Mouse (Mus musculus): ENCODE results near the gene Ankrd52. TPM values are rescaled to one million over a fixed set of nuclear protein-coding genes. Genes with fewer than 3 reads are reported as not detected.

The Ankrd52 gene
- polyA plus RNA-seq, 1 experiment from 2014 or later: 12.1 TPM

DNA sequence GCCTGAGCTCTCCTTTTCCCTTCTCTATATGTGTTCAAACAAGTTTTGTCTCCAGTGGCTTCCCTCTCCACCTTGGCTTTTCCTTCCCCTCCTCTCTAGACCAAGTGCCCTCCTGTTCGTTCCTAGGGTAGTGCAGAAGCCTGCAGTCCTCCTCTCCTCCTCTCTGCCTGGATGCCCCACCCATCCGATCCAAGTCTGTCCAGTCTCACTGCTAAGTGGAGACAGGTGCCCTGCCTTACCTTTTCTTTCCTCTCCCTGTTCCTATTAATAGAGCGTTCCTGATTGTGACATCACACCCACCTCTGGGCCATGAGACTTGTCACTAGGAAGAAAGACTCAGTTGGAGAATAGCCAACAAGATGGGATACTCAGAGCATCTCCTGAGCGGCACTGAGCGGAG lies 37.9 kb downstream of the Ankrd52 start:
- Histone ChIP-seq H3K36me3 (ENCODE audit: control insufficient read depth, insufficient read depth, low read length) (peaks cover 24% of the 10 kb centered on the region), H3K4me3 (ENCODE audit: low read length) (no peak overlapping the region), H3K9me3 (ENCODE audit: control insufficient read depth, low read length) (no peaks in the 10 kb centered on the region), H3K4me1 (ENCODE audit: control insufficient read depth, insufficient read depth, low read depth, low read length) (peaks cover 29% of the 10 kb centered on the region), H3K27me3 (replicated peaks; ENCODE audit: control insufficient read depth, insufficient read depth, low read length) (no peaks in the 10 kb centered on the region), H3K4me2 (ENCODE audit: low read length) (no peak overlapping the region), H3K9ac (ENCODE audit: low read depth, low read length) (no peak overlapping the region), H3K27ac (ENCODE audit: low read depth, low read length) (no peak overlapping the region)
- no peak for ATAC-seq
- WGBS: 96% methylated on average over 5 of the region's 5 CpGs

DNA sequence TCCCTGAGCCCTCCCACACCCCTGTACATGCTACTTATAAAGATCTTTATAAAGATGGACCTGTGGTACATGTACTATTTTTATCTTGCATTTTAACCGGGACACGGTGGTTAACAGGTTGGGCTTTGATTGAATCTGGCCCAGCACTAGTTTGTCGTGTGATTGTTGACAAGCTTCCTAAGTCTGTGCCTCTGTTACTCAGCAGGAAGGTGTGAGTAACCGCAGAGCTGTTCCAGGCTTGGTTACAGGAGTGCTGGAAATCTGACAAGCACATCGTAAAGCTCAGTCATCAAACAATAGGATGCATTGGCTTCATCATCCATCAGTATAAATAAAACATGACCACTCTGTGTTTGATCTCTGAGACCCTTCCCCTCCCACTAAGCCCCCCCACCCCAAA lies 45.5 kb downstream of the Ankrd52 start:
- Histone ChIP-seq H3K36me3 (ENCODE audit: control insufficient read depth, insufficient read depth, low read length) (peaks cover 26% of the 10 kb centered on the region), H3K27ac (ENCODE audit: low read depth, low read length) (no peak overlapping the region), H3K9ac (ENCODE audit: low read depth, low read length) (no peak overlapping the region), H3K4me1 (ENCODE audit: control insufficient read depth, insufficient read depth, low read depth, low read length) (no peaks in the 10 kb centered on the region), H3K27me3 (replicated peaks; ENCODE audit: control insufficient read depth, insufficient read depth, low read length) (no peaks in the 10 kb centered on the region), H3K4me2 (ENCODE audit: low read length) (no peak overlapping the region), H3K9me3 (ENCODE audit: control insufficient read depth, low read length) (no peaks in the 10 kb centered on the region), H3K4me3 (ENCODE audit: low read length) (no peak overlapping the region)
- 73% methylated on average over 5 of the region's 5 CpGs for WGBS
- no peak for ATAC-seq

DNA sequence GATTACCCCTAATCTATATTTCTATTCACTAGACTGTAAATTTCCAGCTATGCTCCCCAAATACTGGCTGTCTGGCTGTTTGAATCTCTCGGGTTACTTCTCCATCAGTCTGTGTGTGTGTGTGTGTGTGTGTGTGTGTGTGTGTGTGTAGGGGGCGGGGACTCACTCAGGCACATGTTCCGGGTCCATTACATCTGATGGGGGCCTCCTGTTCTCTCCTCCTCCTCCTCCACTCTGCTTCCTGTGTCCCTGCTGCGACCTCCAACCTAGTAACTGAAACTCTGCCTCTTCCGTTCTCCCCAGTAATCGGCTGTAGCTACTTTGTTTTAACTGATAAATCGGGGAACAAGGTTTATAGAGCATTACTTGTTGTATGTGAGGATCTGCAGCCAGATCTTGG lies 47.7 kb downstream of the Ankrd52 start:
- no peak overlapping the region for H3K4me2 ChIP-seq (ENCODE audit: low read length)
- 70% methylated on average over 7 of the region's 7 CpGs for WGBS
- no peak overlapping the region for H3K9ac ChIP-seq (ENCODE audit: low read depth, low read length)
- ATAC-seq: no peak
- H3K9me3 ChIP-seq (ENCODE audit: control insufficient read depth, low read length): no peaks in the 10 kb centered on the region
- H3K4me1 ChIP-seq (ENCODE audit: control insufficient read depth, insufficient read depth, low read depth, low read length): no peaks in the 10 kb centered on the region
- no peaks in the 10 kb centered on the region for H3K27me3 ChIP-seq (replicated peaks; ENCODE audit: control insufficient read depth, insufficient read depth, low read length)
- H3K36me3 ChIP-seq (ENCODE audit: control insufficient read depth, insufficient read depth, low read length): peaks cover 29% of the 10 kb centered on the region
- no peak overlapping the region for H3K27ac ChIP-seq (ENCODE audit: low read depth, low read length)
- no peak overlapping the region for H3K4me3 ChIP-seq (ENCODE audit: low read length)

DNA sequence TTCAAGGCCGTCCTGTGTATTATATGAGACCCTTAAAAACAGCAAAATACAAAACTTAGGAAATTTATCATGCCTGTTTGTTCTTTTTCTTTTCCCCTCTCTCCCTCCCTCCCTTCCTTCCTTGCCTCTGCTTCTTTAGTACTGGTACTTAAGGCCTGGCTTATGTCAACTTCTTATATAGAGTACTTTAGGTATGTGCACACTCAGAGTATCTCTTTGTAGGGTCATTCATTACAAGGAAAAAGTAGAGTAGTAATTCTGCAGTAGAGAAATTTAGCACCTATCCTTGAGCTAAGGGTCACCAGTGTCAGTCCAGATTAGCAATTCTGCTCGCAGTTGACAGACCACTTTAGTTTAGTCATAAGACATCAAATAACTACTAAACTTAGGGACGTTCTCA lies 48.3 kb downstream of the Ankrd52 start:
- no peaks in the 10 kb centered on the region for H3K4me1 ChIP-seq (ENCODE audit: control insufficient read depth, insufficient read depth, low read depth, low read length)
- no peak for ATAC-seq
- H3K36me3 ChIP-seq (ENCODE audit: control insufficient read depth, insufficient read depth, low read length): peaks cover 26% of the 10 kb centered on the region
- H3K4me2 ChIP-seq (ENCODE audit: low read length): no peak overlapping the region
- no peaks in the 10 kb centered on the region for H3K9me3 ChIP-seq (ENCODE audit: control insufficient read depth, low read length)
- no peak overlapping the region for H3K27ac ChIP-seq (ENCODE audit: low read depth, low read length)
- no peak overlapping the region for H3K4me3 ChIP-seq (ENCODE audit: low read length)
- no peaks in the 10 kb centered on the region for H3K27me3 ChIP-seq (replicated peaks; ENCODE audit: control insufficient read depth, insufficient read depth, low read length)
- WGBS: 94% methylated on average over 3 of the region's 3 CpGs
- no peak overlapping the region for H3K9ac ChIP-seq (ENCODE audit: low read depth, low read length)

DNA sequence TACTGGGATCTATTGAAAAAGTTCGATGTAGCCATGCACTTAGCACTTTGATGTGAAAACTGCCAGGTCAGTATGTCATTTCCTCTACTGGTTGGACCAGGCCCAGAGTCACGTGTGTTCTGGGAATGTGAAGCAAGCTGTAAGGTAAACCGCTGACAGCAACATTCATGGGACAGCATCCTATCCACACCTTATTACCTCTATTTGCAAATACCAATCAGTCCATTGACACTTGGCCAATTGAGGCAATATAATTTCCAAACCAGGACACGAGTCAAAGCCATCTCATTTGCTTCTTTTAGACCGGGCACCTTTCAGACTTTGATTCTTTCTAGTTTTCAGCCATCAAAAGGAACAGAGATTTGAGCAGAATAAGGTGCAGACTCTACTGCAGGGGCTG lies 52.1 kb downstream of the Ankrd52 start:
- WGBS: 94% methylated on average over 5 of the region's 5 CpGs
- no peak overlapping the region for H3K4me3 ChIP-seq (ENCODE audit: low read length)
- H3K4me2 ChIP-seq (ENCODE audit: low read length): no peak overlapping the region
- no peaks in the 10 kb centered on the region for H3K9me3 ChIP-seq (ENCODE audit: control insufficient read depth, low read length)
- H3K4me1 ChIP-seq (ENCODE audit: control insufficient read depth, insufficient read depth, low read depth, low read length): no peaks in the 10 kb centered on the region
- peaks cover 13% of the 10 kb centered on the region for H3K36me3 ChIP-seq (ENCODE audit: control insufficient read depth, insufficient read depth, low read length)
- no peaks in the 10 kb centered on the region for H3K27me3 ChIP-seq (replicated peaks; ENCODE audit: control insufficient read depth, insufficient read depth, low read length)
- no peak overlapping the region for H3K9ac ChIP-seq (ENCODE audit: low read depth, low read length)
- H3K27ac ChIP-seq (ENCODE audit: low read depth, low read length): no peak overlapping the region
- no peak for ATAC-seq

DNA sequence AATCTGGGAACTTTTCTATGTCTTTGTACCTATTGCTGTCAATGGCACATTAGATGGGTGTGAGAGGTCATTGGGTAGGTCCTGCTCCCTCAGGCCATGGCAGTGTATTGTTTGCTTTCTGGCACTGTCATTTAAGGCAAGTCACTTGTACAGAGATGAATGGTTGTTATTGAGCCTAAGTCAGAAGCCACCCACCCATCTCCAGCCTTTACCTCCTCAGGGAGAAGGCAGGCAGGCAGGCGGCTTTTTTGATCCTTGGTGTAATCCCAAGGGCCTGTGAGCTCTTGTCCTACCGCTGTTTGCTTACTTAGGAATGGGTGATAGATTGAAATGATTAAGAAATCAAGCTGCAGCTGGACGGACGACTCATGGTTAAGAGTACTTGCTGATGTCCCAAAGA lies 52.5 kb downstream of the Ankrd52 start:
- Histone ChIP-seq H3K27ac (ENCODE audit: low read depth, low read length) (no peak overlapping the region), H3K27me3 (replicated peaks; ENCODE audit: control insufficient read depth, insufficient read depth, low read length) (no peaks in the 10 kb centered on the region), H3K4me2 (ENCODE audit: low read length) (no peak overlapping the region), H3K9ac (ENCODE audit: low read depth, low read length) (no peak overlapping the region), H3K4me1 (ENCODE audit: control insufficient read depth, insufficient read depth, low read depth, low read length) (no peaks in the 10 kb centered on the region), H3K36me3 (ENCODE audit: control insufficient read depth, insufficient read depth, low read length) (peaks cover 13% of the 10 kb centered on the region), H3K9me3 (ENCODE audit: control insufficient read depth, low read length) (no peaks in the 10 kb centered on the region), H3K4me3 (ENCODE audit: low read length) (no peak overlapping the region)
- 89% methylated on average over 4 of the region's 4 CpGs for WGBS
- ATAC-seq: no peak

DNA sequence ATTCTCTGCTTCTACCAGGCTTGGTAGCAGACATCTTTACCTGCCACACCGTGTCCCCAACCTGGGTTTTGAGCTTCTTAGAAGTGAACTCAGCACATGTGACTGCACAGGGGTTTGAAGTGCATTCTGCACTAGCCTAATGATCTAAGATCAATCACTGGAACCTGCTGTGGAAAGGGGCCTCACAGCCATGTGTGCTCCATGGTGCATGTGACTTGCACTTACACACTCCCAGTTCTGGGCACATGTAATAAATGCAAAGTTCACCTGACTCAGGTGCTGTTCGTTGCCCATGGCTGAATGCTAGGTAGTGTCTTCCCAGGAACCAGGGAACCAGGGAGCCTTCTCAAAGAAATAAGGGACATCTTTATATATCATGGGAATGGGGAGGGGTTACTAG lies 56.5 kb downstream of the Ankrd52 start:
- 98% methylated on average over 2 of the region's 2 CpGs for WGBS
- Histone ChIP-seq H3K36me3 (ENCODE audit: control insufficient read depth, insufficient read depth, low read length) (peaks cover 40% of the 10 kb centered on the region), H3K27ac (ENCODE audit: low read depth, low read length) (no peak overlapping the region), H3K4me1 (ENCODE audit: control insufficient read depth, insufficient read depth, low read depth, low read length) (no peaks in the 10 kb centered on the region; the same call in 1 of the 2 replicates), H3K9me3 (ENCODE audit: control insufficient read depth, low read length) (no peaks in the 10 kb centered on the region), H3K4me3 (ENCODE audit: low read length) (no peak overlapping the region), H3K9ac (ENCODE audit: low read depth, low read length) (no peak overlapping the region), H3K27me3 (replicated peaks; ENCODE audit: control insufficient read depth, insufficient read depth, low read length) (no peaks in the 10 kb centered on the region), H3K4me2 (ENCODE audit: low read length) (no peak overlapping the region)
- no peak for ATAC-seq

DNA sequence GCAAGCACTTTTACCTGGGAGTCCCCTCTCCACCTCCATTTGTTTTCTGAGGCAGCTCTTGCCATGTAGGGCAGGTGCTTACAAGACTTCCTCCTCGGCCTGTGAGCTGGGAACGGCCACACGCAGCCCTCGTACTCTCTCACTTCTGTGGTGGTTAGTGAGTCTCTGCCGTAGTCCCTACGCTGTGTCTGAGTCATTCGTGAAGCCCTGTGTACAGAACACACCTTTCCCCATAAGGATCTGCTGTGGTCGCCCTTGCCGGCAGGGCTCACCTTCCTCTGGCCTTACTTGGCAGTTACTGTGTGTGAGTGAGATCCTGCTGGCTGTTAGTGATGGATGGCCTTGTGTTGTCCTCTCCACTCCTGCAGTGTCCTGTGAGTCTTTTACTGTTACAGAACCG lies 57.8 kb downstream of the Ankrd52 start:
- 86% methylated on average over 10 of the region's 10 CpGs for WGBS
- H3K36me3 ChIP-seq (ENCODE audit: control insufficient read depth, insufficient read depth, low read length): peaks cover 37% of the 10 kb centered on the region
- H3K4me1 ChIP-seq (ENCODE audit: control insufficient read depth, insufficient read depth, low read depth, low read length): no peaks in the 10 kb centered on the region; the same call in 1 of the 2 replicates
- no peak overlapping the region for H3K27ac ChIP-seq (ENCODE audit: low read depth, low read length)
- H3K27me3 ChIP-seq (replicated peaks; ENCODE audit: control insufficient read depth, insufficient read depth, low read length): no peaks in the 10 kb centered on the region
- no peak overlapping the region for H3K4me2 ChIP-seq (ENCODE audit: low read length)
- H3K9ac ChIP-seq (ENCODE audit: low read depth, low read length): no peak overlapping the region
- no peak for ATAC-seq
- H3K9me3 ChIP-seq (ENCODE audit: control insufficient read depth, low read length): no peaks in the 10 kb centered on the region
- no peak overlapping the region for H3K4me3 ChIP-seq (ENCODE audit: low read length)

DNA sequence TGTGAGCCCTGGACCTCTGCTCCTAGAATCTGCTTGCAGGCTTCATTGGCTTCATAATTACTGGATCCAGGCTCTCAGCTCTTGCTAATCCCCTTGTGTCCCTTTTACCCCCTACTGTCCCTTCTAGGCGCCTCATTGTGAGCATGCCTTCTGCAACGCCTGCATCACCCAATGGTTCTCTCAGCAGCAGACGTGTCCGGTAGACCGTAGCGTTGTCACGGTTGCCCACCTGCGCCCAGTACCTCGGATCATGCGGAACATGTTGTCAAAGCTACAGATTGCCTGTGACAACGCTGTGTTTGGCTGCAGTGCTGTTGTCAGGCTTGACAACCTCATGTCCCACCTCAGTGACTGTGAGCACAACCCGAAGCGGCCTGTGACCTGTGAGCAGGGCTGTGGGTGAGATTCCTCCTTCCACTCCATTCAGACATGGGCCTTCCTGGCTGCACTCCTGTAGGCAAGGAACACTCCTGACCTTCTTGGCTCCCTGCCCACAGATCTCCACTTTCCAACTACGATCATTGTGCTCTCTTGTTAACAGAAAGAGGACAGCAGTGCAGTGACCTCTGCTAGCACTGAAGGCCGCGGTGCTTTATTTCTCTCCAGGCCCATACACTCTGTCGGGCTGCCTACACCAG lies 58.4 kb downstream of the Ankrd52 start:
- Histone ChIP-seq H3K9ac (ENCODE audit: low read depth, low read length) (no peak overlapping the region), H3K27ac (ENCODE audit: low read depth, low read length) (0 out of 2 replicates have a peak overlapping the region, but pooled peaks have one; percentile 4), H3K4me3 (ENCODE audit: low read length) (no peak overlapping the region), H3K4me2 (ENCODE audit: low read length) (no peak overlapping the region), H3K27me3 (replicated peaks; ENCODE audit: control insufficient read depth, insufficient read depth, low read length) (no peaks in the 10 kb centered on the region), H3K4me1 (ENCODE audit: control insufficient read depth, insufficient read depth, low read depth, low read length) (no peaks in the 10 kb centered on the region; the same call in 1 of the 2 replicates), H3K36me3 (ENCODE audit: control insufficient read depth, insufficient read depth, low read length) (peaks cover 38% of the 10 kb centered on the region), H3K9me3 (ENCODE audit: control insufficient read depth, low read length) (no peaks in the 10 kb centered on the region)
- WGBS: 68% methylated on average over 17 of the region's 17 CpGs
- ATAC-seq: 0 out of 2 replicates have a peak, but pooled peaks have one; percentile 38
